Mouse (Mus musculus): ENCODE measurements at regions not wholly inside any gene's neighbourhood (a gene's known extent, or its start where the extent isn't known, plus 50 kb on each side); places are given as distances from the start of the nearest gene placed in this dataset.

- TF ChIP-seq CTCF (conservative IDR thresholded peaks at IDR 0.05; ENCODE audit: low read length) (no peak), POU5F1 (IDR thresholded peaks at IDR 0.05; ENCODE audit: borderline replicate concordance, low read length) (no peak), NANOG (IDR thresholded peaks at IDR 0.05; ENCODE audit: borderline replicate concordance, low read length) (no peak)
These were observed 169.9 kb downstream of the Fam43a start for GRCm38 (mm10) chr16:30769467-30769866.
